Mouse (Mus musculus): ENCODE data around the gene Tnp2. TPM values are rescaled to one million over a fixed set of nuclear protein-coding genes. Genes with fewer than 3 reads are reported as not detected.

Tnp2 gene
- total and polyA plus RNA-seq, 2 experiments from 2014 or later, result not detected

- DNase-seq (ENCODE audit: low spot score) (no peak), ATAC-seq (no peak)
- no peaks in the 10 kb centered on the region for H3K36me3 ChIP-seq (ENCODE audit: insufficient read depth, low read length)
- H3K9me3 ChIP-seq (ENCODE audit: low read length), result no peaks in the 10 kb centered on the region
- H3K27ac ChIP-seq, result no peak overlapping the region
- H3K27me3 ChIP-seq (ENCODE audit: insufficient read depth, low read length), result no peaks in the 10 kb centered on the region
- H3K4me3 ChIP-seq (ENCODE audit: low read length), result no peak overlapping the region
- no peak overlapping the region for H3K9ac ChIP-seq (replicated peaks; ENCODE audit: low read length)
- 76% methylated on average over 5 of the region's 5 CpGs for WGBS
- H3K4me1 ChIP-seq (ENCODE audit: insufficient read depth, low read length), result peaks cover 4% of the 10 kb centered on the region; the same call in 1 of the 2 replicates
- no peak for TF ChIP-seq CTCF (IDR thresholded peaks at IDR 0.05; ENCODE audit: low read depth)
- no peak overlapping the region for H3K4me2 ChIP-seq (ENCODE audit: low read depth, low read length)
These were observed 7.8 kb downstream of the Tnp2 start for GRCm38 (mm10) chr16:10780631-10781120.

- Histone ChIP-seq H3K9ac (replicated peaks; ENCODE audit: low read length) (no peak overlapping the region), H3K36me3 (ENCODE audit: insufficient read depth, low read length) (no peaks in the 10 kb centered on the region), H3K4me1 (ENCODE audit: insufficient read depth, low read length) (no peaks in the 10 kb centered on the region), H3K27ac (no peak overlapping the region), H3K4me2 (ENCODE audit: low read depth, low read length) (no peak overlapping the region), H3K4me3 (ENCODE audit: low read length) (no peak overlapping the region), H3K27me3 (ENCODE audit: insufficient read depth, low read length) (no peaks in the 10 kb centered on the region), H3K9me3 (ENCODE audit: low read length) (no peaks in the 10 kb centered on the region)
- 66% methylated on average over 5 of the region's 5 CpGs for WGBS
- TF ChIP-seq CTCF (IDR thresholded peaks at IDR 0.05; ENCODE audit: low read depth), result no peak
- no peak for ATAC-seq
- no peak for DNase-seq (ENCODE audit: low spot score)
These were observed 10.8 kb downstream of the Tnp2 start for GRCm38 (mm10) chr16:10777579-10778160.

- 70% methylated on average over 7 of the region's 7 CpGs for WGBS
- H3K36me3 ChIP-seq (ENCODE audit: insufficient read depth, low read length), result no peaks in the 10 kb centered on the region
- ATAC-seq, result no peak
- no peak overlapping the region for H3K4me3 ChIP-seq (ENCODE audit: low read length)
- no peaks in the 10 kb centered on the region for H3K27me3 ChIP-seq (ENCODE audit: insufficient read depth, low read length)
- no peak overlapping the region for H3K4me2 ChIP-seq (ENCODE audit: low read depth, low read length)
- no peaks in the 10 kb centered on the region for H3K9me3 ChIP-seq (ENCODE audit: low read length)
- no peaks in the 10 kb centered on the region for H3K4me1 ChIP-seq (ENCODE audit: insufficient read depth, low read length)
- H3K27ac ChIP-seq, result no peak overlapping the region
- TF ChIP-seq CTCF (IDR thresholded peaks at IDR 0.05; ENCODE audit: low read depth), result no peak
- DNase-seq (ENCODE audit: low spot score), result no peak
- H3K9ac ChIP-seq (replicated peaks; ENCODE audit: low read length), result no peak overlapping the region
These were observed 12.1 kb downstream of the Tnp2 start for GRCm38 (mm10) chr16:10776322-10776721.

GRCm38 (mm10) chr16:10774726-10775125 lies 13.7 kb downstream of the Tnp2 start:
- 65% methylated on average over 4 of the region's 4 CpGs for WGBS
- Histone ChIP-seq H3K27ac (no peak overlapping the region), H3K4me2 (ENCODE audit: low read depth, low read length) (no peak overlapping the region), H3K4me1 (ENCODE audit: insufficient read depth, low read length) (no peaks in the 10 kb centered on the region), H3K9me3 (ENCODE audit: low read length) (no peaks in the 10 kb centered on the region), H3K4me3 (ENCODE audit: low read length) (no peak overlapping the region), H3K36me3 (ENCODE audit: insufficient read depth, low read length) (no peaks in the 10 kb centered on the region), H3K27me3 (ENCODE audit: insufficient read depth, low read length) (no peaks in the 10 kb centered on the region), H3K9ac (replicated peaks; ENCODE audit: low read length) (no peak overlapping the region)
- ATAC-seq (no peak), DNase-seq (ENCODE audit: low spot score) (no peak)
- no peak for TF ChIP-seq CTCF (IDR thresholded peaks at IDR 0.05; ENCODE audit: low read depth)

GRCm38 (mm10) chr16:10773543-10773942 lies 14.9 kb downstream of the Tnp2 start:
- H3K36me3 ChIP-seq (ENCODE audit: insufficient read depth, low read length), result no peaks in the 10 kb centered on the region
- no peak for ATAC-seq
- WGBS, result 78% methylated on average over 8 of the region's 8 CpGs

GRCm38 (mm10) chr16:10771769-10772510 lies 16.5 kb downstream of the Tnp2 start:
- no peak for ATAC-seq
- no peak for TF ChIP-seq CTCF (IDR thresholded peaks at IDR 0.05; ENCODE audit: low read depth)
- no peaks in the 10 kb centered on the region for H3K9me3 ChIP-seq (ENCODE audit: low read length)
- H3K27ac ChIP-seq, result no peak overlapping the region
- 69% methylated on average over 19 of the region's 19 CpGs for WGBS
- no peaks in the 10 kb centered on the region for H3K4me1 ChIP-seq (ENCODE audit: insufficient read depth, low read length)
- no peaks in the 10 kb centered on the region for H3K27me3 ChIP-seq (ENCODE audit: insufficient read depth, low read length)
- DNase-seq (ENCODE audit: low spot score), result no peak
- no peak overlapping the region for H3K4me2 ChIP-seq (ENCODE audit: low read depth, low read length)
- H3K4me3 ChIP-seq (ENCODE audit: low read length), result no peak overlapping the region
- no peak overlapping the region for H3K9ac ChIP-seq (replicated peaks; ENCODE audit: low read length)
- H3K36me3 ChIP-seq (ENCODE audit: insufficient read depth, low read length), result no peaks in the 10 kb centered on the region

More at GRCm38 (mm10) chr16:10773543-10773942, 14.9 kb downstream of the Tnp2 start:
- Histone ChIP-seq H3K27ac (no peak overlapping the region), H3K4me3 (ENCODE audit: low read length) (no peak overlapping the region), H3K4me1 (ENCODE audit: insufficient read depth, low read length) (no peaks in the 10 kb centered on the region), H3K9me3 (ENCODE audit: low read length) (no peaks in the 10 kb centered on the region), H3K4me2 (ENCODE audit: low read depth, low read length) (no peak overlapping the region), H3K27me3 (ENCODE audit: insufficient read depth, low read length) (no peaks in the 10 kb centered on the region), H3K9ac (replicated peaks; ENCODE audit: low read length) (no peak overlapping the region)
- no peak for TF ChIP-seq CTCF (IDR thresholded peaks at IDR 0.05; ENCODE audit: low read depth)
- no peak for DNase-seq (ENCODE audit: low spot score)

Data from hindbrain, postnatal 0 days (tissue).